Mouse (Mus musculus): ENCODE data around the gene Adcyap1r1.

Adcyap1r1 gene

GRCm38 (mm10) chr6:55448976-55449678 is 2.7 kb upstream of the Adcyap1r1 start:
- DNase-seq, result no peak

- no peak for DNase-seq
Observed at GRCm38 (mm10) chr6:55452381-55452780, 603 bp downstream of the Adcyap1r1 start.

- peak; percentile 75 for DNase-seq
Observed at GRCm38 (mm10) chr6:55453548-55453947, 1.8 kb downstream of the Adcyap1r1 start.

DNA sequence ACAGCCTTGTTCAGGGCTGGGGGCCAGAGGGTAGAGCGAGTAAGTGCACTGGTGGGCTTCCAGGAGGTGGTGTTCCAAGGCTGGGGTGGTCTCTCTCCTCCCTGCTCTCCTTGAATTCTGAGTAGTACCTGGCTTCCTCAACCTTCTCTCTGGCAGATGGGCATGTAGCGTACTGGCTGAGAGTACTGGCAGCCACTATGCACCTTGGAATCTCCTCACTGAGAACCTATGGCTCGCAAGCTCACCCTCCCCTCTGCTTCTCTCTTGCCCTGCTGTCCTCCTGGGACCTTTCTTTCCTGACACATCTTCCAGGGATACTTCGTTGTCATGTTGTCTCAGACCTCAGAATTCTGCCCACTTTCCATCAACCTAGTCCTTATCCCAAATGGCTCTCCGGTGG is 3.9 kb downstream of the Adcyap1r1 start:
- DNase-seq, result peak; percentile 79

DNA sequence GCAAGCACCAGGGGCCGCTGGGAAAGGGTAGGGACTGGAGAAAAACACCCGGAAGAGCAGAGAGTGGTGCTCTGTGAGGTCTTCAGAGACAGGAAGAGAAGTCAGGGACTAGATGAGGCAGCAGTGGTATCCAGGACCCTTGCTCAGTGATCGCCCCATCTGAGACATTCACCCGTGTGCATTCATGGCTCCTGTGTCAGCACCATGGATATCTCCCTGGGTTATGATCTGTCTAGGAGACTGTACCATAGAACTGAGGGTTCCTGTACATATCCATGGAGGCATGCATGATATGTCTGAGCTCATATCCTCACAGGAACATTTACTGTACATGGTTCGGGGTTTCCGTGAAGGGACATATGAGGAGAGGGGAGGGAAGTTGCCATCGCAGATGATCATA is 5.9 kb downstream of the Adcyap1r1 start:
- no peak for DNase-seq

DNA sequence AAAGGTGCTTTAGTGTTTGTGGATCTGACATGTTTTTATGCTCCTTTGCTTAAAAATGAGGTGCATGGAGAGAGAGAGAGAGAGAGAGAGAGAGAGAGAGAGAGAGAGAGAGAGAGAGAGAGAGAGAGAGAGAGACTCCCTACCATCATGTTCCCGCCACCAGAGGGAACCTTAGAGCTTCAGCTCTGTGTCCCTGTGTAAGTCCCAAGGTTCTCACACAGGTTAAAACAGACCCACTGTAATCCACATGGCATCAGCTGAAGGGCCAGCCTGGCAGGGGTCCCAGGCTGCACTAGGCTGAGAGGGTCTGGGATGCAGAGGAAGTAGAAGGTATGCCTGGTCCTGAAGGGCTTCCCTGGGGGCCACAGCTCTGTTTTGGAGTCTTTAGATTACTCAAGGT is 6.4 kb downstream of the Adcyap1r1 start:
- DNase-seq, result no peak

DNA sequence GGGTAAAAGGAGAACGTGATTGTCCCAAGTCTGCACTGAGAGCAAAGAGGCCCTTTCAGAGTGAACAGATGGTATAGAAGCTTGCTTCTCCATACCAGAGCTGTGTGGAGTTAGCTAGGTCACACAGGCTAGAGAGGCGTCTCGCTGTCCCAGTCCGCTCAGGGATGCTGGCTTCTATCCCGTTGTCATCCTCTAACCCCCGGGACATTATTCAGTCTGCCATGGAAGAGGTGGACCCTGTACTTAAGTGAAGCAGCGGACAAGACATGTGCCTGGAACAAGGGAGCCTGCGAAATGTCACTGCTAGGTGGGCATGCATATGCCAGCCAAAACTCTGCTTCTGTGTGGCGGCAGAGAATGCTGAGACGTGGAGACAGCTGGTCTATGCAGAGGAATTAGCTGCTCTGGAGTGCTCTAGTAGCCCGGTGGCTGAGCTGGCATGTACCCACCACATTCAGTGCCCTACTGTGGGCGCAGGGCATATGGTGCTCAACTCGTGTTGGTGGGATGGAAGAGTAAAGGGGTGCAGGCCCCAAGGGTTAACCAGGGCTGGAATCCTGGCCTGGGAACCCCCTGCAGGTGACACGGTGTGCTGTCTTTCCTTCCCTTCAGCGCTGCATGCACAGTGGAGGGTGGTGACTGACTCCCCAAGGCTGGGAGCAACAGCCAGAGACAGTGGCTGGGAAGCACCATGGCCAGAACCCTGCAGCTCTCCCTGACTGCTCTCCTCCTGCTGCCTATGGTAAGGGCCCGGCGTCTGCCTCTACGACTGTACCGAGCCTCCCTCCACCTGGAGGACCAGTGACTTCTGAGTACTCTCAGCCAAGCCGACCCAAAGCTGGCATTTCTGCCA is 8.0 kb downstream of the Adcyap1r1 start:
- peak; percentile 75 for DNase-seq

GRCm38 (mm10) chr6:55461141-55461540 is 9.4 kb downstream of the Adcyap1r1 start:
- no peak for DNase-seq

DNA sequence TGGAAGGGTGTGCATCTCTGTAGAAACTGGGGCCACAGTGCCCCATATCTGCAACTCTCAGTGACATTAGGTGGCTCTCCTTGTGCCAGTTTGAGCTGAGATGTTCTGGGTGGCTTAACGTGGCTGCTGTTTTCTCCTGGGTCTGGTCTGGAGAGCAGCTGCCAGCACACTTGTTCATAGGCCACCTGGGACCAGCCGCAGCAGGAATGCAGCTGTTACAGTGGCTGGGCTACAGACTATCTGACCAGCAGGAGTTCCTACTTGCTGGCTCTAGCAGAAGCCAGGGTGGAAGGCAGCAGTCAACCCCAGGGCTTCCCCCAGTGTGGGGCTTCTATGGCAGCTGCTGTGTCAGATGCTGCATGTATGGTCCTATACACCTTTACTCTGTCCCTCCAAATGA is 9.9 kb downstream of the Adcyap1r1 start:
- no peak for DNase-seq

DNA sequence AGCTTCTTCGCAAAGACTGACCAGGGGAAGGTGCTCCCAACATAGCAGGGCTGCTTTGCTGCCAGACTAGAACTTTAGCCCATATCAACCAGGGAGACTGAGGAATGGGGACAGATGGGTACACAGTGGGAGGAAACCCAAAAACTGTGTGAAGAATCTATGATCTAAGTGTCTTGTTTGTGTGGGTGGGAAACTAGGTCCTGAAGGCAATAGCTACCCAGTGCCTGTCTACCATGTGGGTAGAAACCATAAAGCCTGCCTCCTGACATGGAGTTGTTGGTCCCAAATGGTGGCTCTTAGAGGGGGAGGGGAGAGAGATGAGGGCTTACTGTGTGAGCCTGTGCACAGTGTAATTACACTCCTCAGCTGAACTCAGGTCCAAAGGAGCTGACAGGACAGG is 10.6 kb downstream of the Adcyap1r1 start:
- DNase-seq, result no peak

DNA sequence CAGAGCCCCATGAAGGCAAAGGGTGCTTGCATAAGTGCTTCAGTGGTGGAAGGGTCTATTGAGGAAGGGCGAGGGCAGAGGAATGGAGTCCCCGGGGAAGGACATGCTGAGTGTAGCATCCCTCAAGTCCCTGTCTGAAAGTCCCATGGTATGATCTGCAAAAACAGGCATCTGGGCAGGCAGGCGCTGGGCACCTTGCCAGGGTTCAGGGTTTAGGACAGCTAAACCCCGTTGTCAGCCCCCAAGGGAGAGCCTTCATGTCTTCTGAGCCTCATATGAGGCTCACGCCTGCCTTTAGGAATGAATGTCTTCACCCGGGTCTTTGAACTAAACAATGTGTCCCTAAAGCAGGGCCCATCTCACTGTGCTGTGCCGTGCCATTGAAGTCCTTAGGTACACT is 12.2 kb downstream of the Adcyap1r1 start:
- no peak for DNase-seq

- no peak for DNase-seq
Observed at GRCm38 (mm10) chr6:55465311-55465710, 13.5 kb downstream of the Adcyap1r1 start.

DNA sequence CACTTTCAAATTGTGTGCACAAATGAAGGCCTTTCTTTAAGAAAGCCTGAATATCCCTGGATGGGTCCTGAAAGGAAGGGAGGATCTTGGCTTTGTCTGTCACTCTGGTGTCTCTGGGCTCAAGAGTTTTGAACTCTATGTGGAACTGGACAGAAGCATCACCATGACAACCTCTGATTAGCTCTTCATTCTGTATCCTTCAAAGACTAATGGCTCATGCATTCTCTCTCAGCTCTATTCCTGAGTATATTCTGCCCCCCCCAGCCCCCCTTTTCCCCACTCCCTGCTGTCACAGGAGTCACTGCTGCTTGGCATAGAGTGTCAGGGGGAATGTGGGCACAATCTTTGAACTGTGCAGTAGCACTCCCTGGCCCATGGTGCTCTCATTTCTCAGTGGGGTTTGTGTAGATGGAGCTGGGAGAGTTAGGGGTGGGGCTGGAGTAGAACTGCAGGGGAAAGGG is 14.6 kb downstream of the Adcyap1r1 start:
- no peak for DNase-seq

- DNase-seq, result no peak
Observed at GRCm38 (mm10) chr6:55470691-55471090, 18.9 kb downstream of the Adcyap1r1 start.

- DNase-seq, result peak; percentile 70
Observed at GRCm38 (mm10) chr6:55472381-55472780, 20.6 kb downstream of the Adcyap1r1 start.

DNA sequence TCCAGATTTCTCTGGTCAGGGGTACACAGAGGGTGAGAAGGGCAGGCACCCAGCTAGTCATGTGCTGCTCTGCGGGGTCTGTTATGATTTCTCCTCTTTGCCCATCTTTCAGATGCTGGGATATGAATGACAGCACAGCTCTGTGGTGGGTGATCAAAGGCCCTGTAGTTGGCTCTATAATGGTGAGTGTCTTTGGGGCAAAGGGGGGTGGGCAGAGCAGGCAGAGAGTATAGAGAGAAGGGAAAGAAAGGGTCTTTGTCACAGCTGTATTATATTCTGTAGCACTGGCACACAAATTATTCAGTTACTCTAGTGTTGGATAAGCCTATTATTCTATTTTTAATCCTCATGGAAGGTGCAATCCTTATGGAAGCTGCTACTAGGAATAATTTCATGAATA is 29.2 kb downstream of the Adcyap1r1 start:
- DNase-seq, result no peak

- no peak for DNase-seq
Observed at GRCm38 (mm10) chr6:55482471-55482870, 30.7 kb downstream of the Adcyap1r1 start.

- no peak for DNase-seq
Observed at GRCm38 (mm10) chr6:55483360-55483759, 31.6 kb downstream of the Adcyap1r1 start.

DNA sequence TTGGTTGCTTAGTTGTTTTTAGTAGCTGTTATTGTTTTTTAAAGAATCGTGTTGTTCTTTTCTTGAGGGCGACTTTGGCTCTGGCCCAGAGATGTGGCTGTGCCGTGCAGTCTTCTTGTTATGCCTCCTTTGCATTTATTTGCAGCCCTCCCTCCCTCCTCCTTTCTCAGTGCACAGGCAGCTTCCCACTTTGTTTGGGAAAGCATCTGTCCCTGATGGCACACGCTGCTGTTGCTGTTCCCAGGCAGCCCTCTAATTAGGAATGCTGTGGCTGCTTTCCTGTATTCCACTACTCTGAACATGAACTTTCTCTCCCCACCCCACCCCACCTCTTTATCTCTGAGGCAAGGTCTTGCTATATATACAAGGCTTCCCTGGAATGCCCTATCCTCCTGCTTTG is 32.4 kb downstream of the Adcyap1r1 start:
- DNase-seq, result no peak

DNA sequence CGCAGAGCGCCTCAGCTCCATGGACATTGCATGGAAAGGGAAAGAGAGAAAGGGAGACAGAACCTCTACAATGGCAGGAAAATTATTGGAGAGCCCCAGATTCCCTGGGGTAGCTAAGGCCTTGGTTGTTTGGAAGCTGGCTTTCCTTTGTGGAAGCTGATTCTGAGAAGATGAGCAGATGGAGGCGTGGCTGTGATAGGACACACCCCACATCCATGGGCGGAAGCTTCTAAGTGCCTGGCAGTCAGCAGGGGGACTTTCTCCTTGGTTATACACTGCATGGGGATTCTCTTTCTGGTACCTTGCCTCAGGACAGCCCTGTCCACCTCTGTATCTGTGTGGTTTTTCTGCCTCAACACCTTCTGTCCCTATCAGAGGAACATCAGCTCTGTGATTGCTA is 33.4 kb downstream of the Adcyap1r1 start:
- no peak for DNase-seq

- no peak for DNase-seq
Observed at GRCm38 (mm10) chr6:55487726-55488125, 35.9 kb downstream of the Adcyap1r1 start.

DNA sequence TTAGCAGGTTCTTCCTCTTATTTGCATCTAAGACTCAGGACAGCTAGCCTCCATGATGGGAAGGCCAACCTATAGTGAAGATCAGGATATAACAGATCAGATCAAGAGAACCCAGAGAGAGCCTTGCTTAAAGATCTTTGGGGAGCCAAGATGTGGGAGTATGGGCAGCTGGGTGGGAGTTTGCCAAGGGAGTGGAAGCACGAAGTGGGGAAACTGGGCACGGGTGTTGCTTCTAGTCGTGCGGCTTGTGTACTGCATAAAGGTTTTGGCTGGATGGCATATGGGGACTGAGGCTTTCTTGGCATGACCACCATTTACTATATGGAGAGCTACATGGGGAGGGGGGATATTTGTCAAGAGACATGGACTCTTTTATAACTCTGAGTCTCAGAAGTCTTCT is 44.4 kb downstream of the Adcyap1r1 start:
- no peak for DNase-seq

- DNase-seq, result no peak
Observed at GRCm38 (mm10) chr6:55498753-55499152, 47.0 kb downstream of the Adcyap1r1 start.

DNA sequence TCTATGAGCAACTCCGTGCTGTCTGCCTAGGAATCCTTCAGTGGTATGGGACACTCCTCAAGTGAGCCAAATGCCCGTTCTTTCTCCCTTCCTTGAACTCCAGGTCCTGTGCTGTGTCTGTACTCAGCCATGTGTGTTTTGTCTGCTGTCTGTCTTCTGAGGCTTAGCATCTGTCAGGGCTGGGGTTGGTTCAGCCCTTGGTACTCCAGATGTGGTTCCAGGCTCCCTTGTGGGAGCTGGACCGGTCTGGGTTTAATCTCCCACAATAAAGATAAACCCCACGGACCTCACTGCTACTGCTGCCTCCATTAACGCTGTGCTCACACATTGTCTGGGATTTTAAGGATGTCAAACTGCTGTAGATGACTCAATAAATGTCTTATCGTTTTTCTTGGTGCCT is 49.3 kb downstream of the Adcyap1r1 start:
- DNase-seq, result no peak
